Mouse (Mus musculus): ENCODE measurements at regions not wholly inside any gene's neighbourhood (a gene's known extent, or its start where the extent isn't known, plus 50 kb on each side); places are given as distances from the start of the nearest gene placed in this dataset.

- H3K4me3 ChIP-seq (ENCODE audit: control insufficient read depth in 1 of 2, insufficient read depth in 1 of 2, low read depth in 2 of 2, low read length in 2 of 2), result no peak overlapping the region
- DNase-seq (ENCODE audit: low read depth, low spot score), result no peak
- H3K27me3 ChIP-seq (ENCODE audit: control insufficient read depth in 1 of 2, insufficient read depth in 2 of 2, low read length in 2 of 2), result no peaks in the 10 kb centered on the region
- H3K9ac ChIP-seq (ENCODE audit: control insufficient read depth, low read depth, low read length, poor library complexity, severe bottlenecking), result no peak overlapping the region
- peaks cover 0 to 40% of the 10 kb centered on the region in 2 experiments; a peak in 2 of 4 replicates for H3K36me3 ChIP-seq (ENCODE audit: control insufficient read depth in 1 of 2, insufficient read depth in 2 of 2, low read length in 2 of 2)
- H3K79me2 ChIP-seq (ENCODE audit: control insufficient read depth, insufficient read depth, low read length, poor library complexity), result no peaks in the 10 kb centered on the region; the same call in 1 of the 2 replicates
- no peaks in the 10 kb centered on the region for H3K9me3 ChIP-seq (replicated peaks; ENCODE audit: insufficient read depth, low read length)
- peaks cover 22 to 49% of the 10 kb centered on the region in 2 experiments for H3K4me1 ChIP-seq (ENCODE audit: control insufficient read depth in 1 of 2, insufficient read depth in 2 of 2, low read length in 2 of 2)
- H3K27ac ChIP-seq (ENCODE audit: control insufficient read depth, low read depth, low read length), result no peak overlapping the region
- no peak for TF ChIP-seq CHD1 (IDR thresholded peaks at IDR 0.05; ENCODE audit: low read depth, low read length)
Measured at GRCm38 (mm10) chr15:96769751-96770150, 70.2 kb upstream of the Slc38a2 start.

GRCm38 (mm10) chr15:96768301-96768993 lies 68.9 kb upstream of the Slc38a2 start:
- no peaks in the 10 kb centered on the region for H3K27me3 ChIP-seq (ENCODE audit: control insufficient read depth in 1 of 2, insufficient read depth in 2 of 2, low read length in 2 of 2)
- peaks cover 0 to 40% of the 10 kb centered on the region in 2 experiments; a peak in 2 of 4 replicates for H3K36me3 ChIP-seq (ENCODE audit: control insufficient read depth in 1 of 2, insufficient read depth in 2 of 2, low read length in 2 of 2)
- TF ChIP-seq POLR2A (IDR thresholded peaks at IDR 0.05; ENCODE audit: control insufficient read depth in 1 of 2, insufficient read depth in 1 of 2, low read depth in 1 of 2, low read length in 2 of 2, poor library complexity in 1 of 2), result peak; percentile 46 to 69; a peak in 2 of 4 replicates
- TF ChIP-seq ZC3H11A (IDR thresholded peaks at IDR 0.05; ENCODE audit: low read depth, low read length), result no peak
- peak; percentile 40; the same call in 1 of the 2 replicates for TF ChIP-seq POLR2AphosphoS2 (IDR thresholded peaks at IDR 0.05; ENCODE audit: low read length)
- TF ChIP-seq TAL1 (IDR thresholded peaks at IDR 0.05; ENCODE audit: low read length), result peak; percentile 66
- TF ChIP-seq GATA1 (IDR thresholded peaks at IDR 0.05; ENCODE audit: low read depth, low read length), result peak; percentile 76
- no peak for TF ChIP-seq BHLHE40 (IDR thresholded peaks at IDR 0.05; ENCODE audit: borderline replicate concordance, low read depth, low read length)
- peak; percentile 66; the same call in 1 of the 2 replicates for TF ChIP-seq MAZ (IDR thresholded peaks at IDR 0.05; ENCODE audit: low read depth, low read length)
- 0 out of 2 replicates have a peak, but pooled peaks have one; percentile 8 for TF ChIP-seq ELF1 (IDR thresholded peaks at IDR 0.05; ENCODE audit: low read depth, low read length)
- TF ChIP-seq RAD21 (IDR thresholded peaks at IDR 0.05; ENCODE audit: low read depth, low read length), result no peak
- TF ChIP-seq UBTF (IDR thresholded peaks at IDR 0.05; ENCODE audit: borderline replicate concordance, insufficient read depth, low read depth, low read length), result 0 out of 2 replicates have a peak, but pooled peaks have one; percentile 72
- peak; percentile 77 for TF ChIP-seq ETS1 (IDR thresholded peaks at IDR 0.05; ENCODE audit: low read depth, low read length)
- peak; percentile 86 for TF ChIP-seq TBP (IDR thresholded peaks at IDR 0.05; ENCODE audit: low read depth, low read length)
- peak in 1 of 2 experiments; percentile 81; a peak in 3 of 4 replicates for TF ChIP-seq EP300 (IDR thresholded peaks at IDR 0.05; ENCODE audit: low read depth in 1 of 2, low read length in 2 of 2)
- peak; percentile 66; the same call in 1 of the 2 replicates for TF ChIP-seq NRF1 (IDR thresholded peaks at IDR 0.05; ENCODE audit: insufficient read depth, low read depth, low read length, poor library complexity, severe bottlenecking)
- peak; percentile 49; the same call in 1 of the 2 replicates for TF ChIP-seq NELFE (IDR thresholded peaks at IDR 0.05; ENCODE audit: low read depth, low read length)
- TF ChIP-seq TCF12 (IDR thresholded peaks at IDR 0.05; ENCODE audit: low read depth, low read length), result peak; percentile 86
- H3K27ac ChIP-seq (ENCODE audit: control insufficient read depth, low read depth, low read length), result peak overlapping the region; percentile 93
- no peaks in the 10 kb centered on the region for H3K9me3 ChIP-seq (replicated peaks; ENCODE audit: insufficient read depth, low read length)
- no peaks in the 10 kb centered on the region; the same call in 1 of the 2 replicates for H3K79me2 ChIP-seq (ENCODE audit: control insufficient read depth, insufficient read depth, low read length, poor library complexity)
- H3K9ac ChIP-seq (ENCODE audit: control insufficient read depth, low read depth, low read length, poor library complexity, severe bottlenecking), result peak overlapping the region; percentile 70
- peak; percentile 97 for DNase-seq (ENCODE audit: low read depth, low spot score)
- H3K4me1 ChIP-seq (ENCODE audit: control insufficient read depth in 1 of 2, insufficient read depth in 2 of 2, low read length in 2 of 2), result peaks cover 24 to 52% of the 10 kb centered on the region in 2 experiments
- peak overlapping the region; percentile 33 to 47 for H3K4me3 ChIP-seq (ENCODE audit: control insufficient read depth in 1 of 2, insufficient read depth in 1 of 2, low read depth in 2 of 2, low read length in 2 of 2)

Data from MEL (cell line).